Mouse (Mus musculus) cerebellum, adult 2 months (tissue): Measurements from ENCODE around the gene Tnip2.

Experiments
- CTCF ChIP-seq: fragments of 200-500 bp; IDR thresholded peaks from 2 replicates; pipeline ENCODE4 v1.5.1; 2011; ENCODE audit warnings: low read depth, mild to moderate bottlenecking, control low read depth, low read length, moderate library complexity, borderline replicate concordance; ENCODE audit not compliant: insufficient read depth
- POLR2A ChIP-seq: fragments of 200-500 bp; IDR thresholded peaks from 2 replicates; pipeline ENCODE4 v1.6.1; 2011; ENCODE audit warnings: low read length, control low read depth, borderline replicate concordance; ENCODE audit not compliant: insufficient read depth

DNA sequence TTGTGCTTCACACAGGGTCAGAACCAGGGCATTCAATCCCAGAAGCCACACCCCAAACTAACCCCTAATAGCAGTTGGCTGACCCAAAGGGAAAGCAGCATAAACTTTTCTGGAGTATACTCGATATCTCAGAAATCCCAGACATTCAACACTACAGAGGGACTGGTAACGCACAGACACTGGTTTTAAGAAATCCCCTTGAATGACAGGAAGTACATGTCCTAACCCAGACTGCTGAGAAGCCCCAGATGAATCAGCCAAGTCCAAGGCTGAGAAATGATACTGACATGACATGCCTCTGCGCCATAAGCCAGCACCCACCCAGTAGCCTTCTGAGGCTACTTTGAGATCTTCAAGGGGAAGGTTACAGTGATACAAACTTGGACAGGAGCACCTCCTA, 12.2 kb downstream of the Tnip2 start:
- TF ChIP-seq CTCF (no peak), POLR2A (no peak)
